In the genomic region with DNA sequence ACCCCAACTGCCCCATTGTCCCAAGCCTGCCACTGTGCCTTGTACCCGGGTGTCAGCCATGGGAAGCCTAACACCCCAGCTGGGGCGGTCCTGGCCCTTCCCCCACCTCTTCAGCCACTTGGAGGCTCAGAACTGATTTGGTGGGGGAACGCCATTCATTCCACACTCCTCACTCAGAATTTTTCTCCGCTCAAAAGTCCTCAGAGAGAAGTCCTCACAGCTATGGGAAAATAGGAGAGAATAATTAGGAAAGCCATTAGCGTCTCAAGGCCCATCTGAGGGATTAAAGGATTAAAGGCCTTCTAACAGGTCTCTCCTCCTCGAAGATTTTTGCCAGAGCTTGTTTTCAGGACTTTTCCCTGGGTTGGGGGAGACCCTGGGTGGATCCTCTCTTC, we compare ENCODE assay signal across 16 mouse cellular contexts. TPM values are rescaled to one million over a fixed set of nuclear protein-coding genes. Genes with fewer than 3 reads are reported as not detected.
DNase-seq lines count a peak whose midpoint lies in the region; ATAC-seq and TF ChIP-seq lines count a peak whose summit lies in the region.
"Had no signal": no experiment of that assay in that cellular context is flagged by ENCODE, and none has a peak within 500 bp of the region (broad histone marks: within the 10 kb centered on the region; RNA-seq: fewer than 3 reads in every experiment).

No protein-coding gene starts in this region.

- no peak for TF ChIP-seq CTCF in hindbrain, postnatal 0 days (IDR thresholded peaks at IDR 0.05; ENCODE audit: low read depth)
- TF ChIP-seq CTCF in kidney, adult 2 months (conservative IDR thresholded peaks at IDR 0.05; ENCODE audit: insufficient read depth, insufficient read length, low read depth, low read length) = no peak

- no peaks in the 10 kb centered on the region for H3K27me3 ChIP-seq in forebrain, embryonic 15.5 days
- no peaks in the 10 kb centered on the region; the same call in 1 of the 2 replicates for H3K27me3 ChIP-seq in hindbrain, postnatal 0 days (ENCODE audit: insufficient read depth, low read length)
- H3K27me3 ChIP-seq in neural tube, embryonic 12.5 days (replicated peaks) = peaks cover 21% of the 10 kb centered on the region
- no peaks in the 10 kb centered on the region for H3K27me3 ChIP-seq in kidney, adult 2 months (replicated peaks; ENCODE audit: control insufficient read depth, insufficient read depth, low read length)

- H3K4me2 ChIP-seq in forebrain, embryonic 15.5 days (replicated peaks) = no peak overlapping the region
- no peak overlapping the region for H3K4me2 ChIP-seq in hindbrain, postnatal 0 days (ENCODE audit: low read depth, low read length)
- H3K4me2 ChIP-seq in neural tube, embryonic 12.5 days (replicated peaks) = no peak overlapping the region
- H3K4me2 ChIP-seq: limb, embryonic 13.5 days had no signal

- 0 out of 2 replicates have a peak overlapping the region, but pooled peaks have one; percentile 10 for H3K9ac ChIP-seq in forebrain, embryonic 15.5 days (replicated peaks)
- H3K9ac ChIP-seq in hindbrain, postnatal 0 days (replicated peaks; ENCODE audit: low read length) = no peak overlapping the region
- H3K9ac ChIP-seq in neural tube, embryonic 12.5 days = no peak overlapping the region
- H3K9ac ChIP-seq: intestine, embryonic 15.5 days; limb, embryonic 13.5 days had no signal

- no peaks in the 10 kb centered on the region for H3K36me3 ChIP-seq in forebrain, embryonic 15.5 days
- H3K36me3 ChIP-seq in hindbrain, postnatal 0 days (ENCODE audit: insufficient read depth, low read length) = no peaks in the 10 kb centered on the region
- H3K36me3 ChIP-seq in neural tube, embryonic 12.5 days = no peaks in the 10 kb centered on the region
- H3K36me3 ChIP-seq in kidney, adult 2 months (ENCODE audit: control insufficient read depth, insufficient read depth, low read length) = no peaks in the 10 kb centered on the region
- H3K36me3 ChIP-seq: intestine, embryonic 15.5 days; limb, embryonic 13.5 days had no signal

- TF ChIP-seq POLR2A in kidney, adult 2 months (IDR thresholded peaks at IDR 0.05; ENCODE audit: low read depth, low read length) = no peak

- intact Hi-C loops in left cerebral cortex, postnatal 4 days (cut with DNase I) = no loop called here
- intact Hi-C loops in left cerebral cortex, postnatal 14 days (cut with DNase I) = no loop called here
- intact Hi-C loops in heart, postnatal 10 days (cut with DNase I) = no loop called here

- H3K4me1 ChIP-seq in forebrain, embryonic 15.5 days = peaks cover 93% of the 10 kb centered on the region
- peaks cover 41% of the 10 kb centered on the region for H3K4me1 ChIP-seq in hindbrain, postnatal 0 days (ENCODE audit: insufficient read depth, low read length)
- peaks cover 82% of the 10 kb centered on the region for H3K4me1 ChIP-seq in neural tube, embryonic 12.5 days
- no peaks in the 10 kb centered on the region for H3K4me1 ChIP-seq in kidney, adult 2 months (ENCODE audit: control insufficient read depth, insufficient read depth, low read length)
- H3K4me1 ChIP-seq: intestine, embryonic 15.5 days had no signal

- 7% methylated on average over 6 of the region's 6 CpGs for WGBS in forebrain, embryonic 15.5 days
- WGBS in hindbrain, postnatal 0 days = 19% methylated on average over 6 of the region's 6 CpGs
- WGBS in neural tube, embryonic 12.5 days = 25% methylated on average over 6 of the region's 6 CpGs
- WGBS in kidney, adult 2 months = 78% methylated on average over 6 of the region's 6 CpGs

- DNase-seq in left cerebral cortex, postnatal 4 days = peak; percentile 6
- no peak for DNase-seq in left cerebral cortex, postnatal 14 days (ENCODE audit: low spot score in 2 of 2)
- no peak for DNase-seq in hindbrain, postnatal 0 days (ENCODE audit: low spot score)
- DNase-seq in heart, postnatal 10 days = no peak
- no peak for DNase-seq in lung, postnatal 14 days
- no peak for DNase-seq in kidney, adult 2 months
- DNase-seq: heart, adult 11 months; layer of hippocampus, postnatal 36 days had no signal

- H3K9me3 ChIP-seq in forebrain, embryonic 15.5 days = no peaks in the 10 kb centered on the region
- H3K9me3 ChIP-seq in hindbrain, postnatal 0 days (ENCODE audit: low read length) = no peaks in the 10 kb centered on the region
- H3K9me3 ChIP-seq in neural tube, embryonic 12.5 days = no peaks in the 10 kb centered on the region
- H3K9me3 ChIP-seq: intestine, embryonic 15.5 days; limb, embryonic 13.5 days; megakaryocyte, embryonic 14.5 days had no signal

- peak overlapping the region; percentile 99 for H3K27ac ChIP-seq in forebrain, embryonic 15.5 days (replicated peaks)
- H3K27ac ChIP-seq in hindbrain, postnatal 0 days = peak overlapping the region; percentile 82
- peak overlapping the region; percentile 77 for H3K27ac ChIP-seq in neural tube, embryonic 12.5 days
- H3K27ac ChIP-seq in kidney, adult 2 months (ENCODE audit: insufficient read depth, low read depth, low read length) = no peak overlapping the region
- H3K27ac ChIP-seq: intestine, embryonic 15.5 days; limb, embryonic 13.5 days had no signal

- ATAC-seq in forebrain, embryonic 15.5 days (replicated peaks) = no peak
- ATAC-seq in hindbrain, postnatal 0 days = no peak
- ATAC-seq in neural tube, embryonic 12.5 days (ENCODE audit: low FRiP score, low read depth) = no peak

- no peak overlapping the region for H3K4me3 ChIP-seq in forebrain, embryonic 15.5 days
- no peak overlapping the region for H3K4me3 ChIP-seq in hindbrain, postnatal 0 days (ENCODE audit: low read length)
- H3K4me3 ChIP-seq in neural tube, embryonic 12.5 days = no peak overlapping the region
- H3K4me3 ChIP-seq in kidney, adult 2 months (ENCODE audit: insufficient read depth, low read depth, low read length) = no peak overlapping the region
- H3K4me3 ChIP-seq: intestine, embryonic 15.5 days; limb, embryonic 13.5 days had no signal

RNA-seq across cellular contexts. Expression of gene Rhbg, which starts 17.4 kb away (rescaled TPM):
- total RNA-seq in left cerebral cortex, postnatal 4 days (2021) = 1 to 10 TPM in 1 of 2 experiments, under 1 TPM in 1; 0.46 to 1.4 TPM
- under 1 TPM in 1 of 2 experiments, not detected in 1; 0.18 TPM for total RNA-seq in left cerebral cortex, postnatal 14 days (2021)
- 0.10 and 0.14 TPM in 2 replicates for polyA plus RNA-seq in forebrain, embryonic 15.5 days (2015; fragmentation: Nextera tagmentation; extraction: Ambion mirVana)
- 0.94 and 1.0 TPM in 2 replicates for total RNA-seq in hindbrain, postnatal 0 days (2014; rRNA removed)
- polyA plus RNA-seq in hindbrain, postnatal 0 days (2015; fragmentation: Nextera tagmentation; extraction: Ambion mirVana) = 0.37 and 0.43 TPM in 2 replicates
- polyA plus RNA-seq in neural tube, embryonic 12.5 days (2016; fragmentation: Nextera tagmentation; extraction: Ambion mirVana) = 0.32 and 0.79 TPM in 2 replicates
- not detected for total RNA-seq in heart, postnatal 10 days (2021)
- 94.4 and 106 TPM in 2 replicates for polyA plus RNA-seq in kidney, adult 2 months (2012; rRNA removed)
- total RNA-seq: layer of hippocampus, postnatal 36 days had no signal
- polyA plus RNA-seq: C2C12; cortical plate, adult 2 months had no signal

RNA-seq across cellular contexts. Expression of gene Gm38392, which starts 49.9 kb away (rescaled TPM):
- under 1 TPM; 0.80 to 0.89 TPM for total RNA-seq in left cerebral cortex, postnatal 4 days (2021)
- total RNA-seq in left cerebral cortex, postnatal 14 days (2021) = under 1 TPM in 1 of 2 experiments, not detected in 1; 0.49 TPM
- polyA plus RNA-seq in forebrain, embryonic 15.5 days (2015; fragmentation: Nextera tagmentation; extraction: Ambion mirVana) = 0.23 TPM in 1 of 2 replicates, not detected in the other
- 2.1 TPM in 1 of 2 replicates, not detected in the other for total RNA-seq in hindbrain, postnatal 0 days (2014; rRNA removed)
- polyA plus RNA-seq in hindbrain, postnatal 0 days (2015; fragmentation: Nextera tagmentation; extraction: Ambion mirVana) = 0.21 and 0.24 TPM in 2 replicates
- polyA plus RNA-seq in neural tube, embryonic 12.5 days (2016; fragmentation: Nextera tagmentation; extraction: Ambion mirVana) = 0.27 TPM in 1 of 2 replicates, not detected in the other
- total RNA-seq in heart, postnatal 10 days (2021) = under 1 TPM in 1 of 2 experiments, not detected in 1; 0.29 TPM
- 0.22 and 0.23 TPM in 2 replicates for polyA plus RNA-seq in kidney, adult 2 months (2012; rRNA removed)
- polyA plus RNA-seq: C2C12; cortical plate, adult 2 months; heart, embryonic 16.5 days had no signal

RNA-seq across cellular contexts. Expression of gene Tsacc, which starts 59.6 kb away (rescaled TPM):
- total RNA-seq in left cerebral cortex, postnatal 4 days (2021) = 1 to 10 TPM; 4.4 TPM
- 1 to 10 TPM; 2.6 to 3.9 TPM for total RNA-seq in left cerebral cortex, postnatal 14 days (2021)
- 9.2 and 9.6 TPM in 2 replicates for polyA plus RNA-seq in forebrain, embryonic 15.5 days (2015; fragmentation: Nextera tagmentation; extraction: Ambion mirVana)
- total RNA-seq in hindbrain, postnatal 0 days (2014; rRNA removed) = not detected in 2 replicates
- 10.5 and 10.6 TPM in 2 replicates for polyA plus RNA-seq in hindbrain, postnatal 0 days (2015; fragmentation: Nextera tagmentation; extraction: Ambion mirVana)
- 9.4 and 12.9 TPM in 2 replicates for polyA plus RNA-seq in neural tube, embryonic 12.5 days (2016; fragmentation: Nextera tagmentation; extraction: Ambion mirVana)
- total RNA-seq in heart, postnatal 10 days (2021) = 1 to 10 TPM; 4.6 to 5.6 TPM
- polyA plus RNA-seq in kidney, adult 2 months (2012; rRNA removed) = 5.7 and 8.0 TPM in 2 replicates

RNA-seq across cellular contexts. Expression of gene Cct3, which starts 59.8 kb away (rescaled TPM):
- total RNA-seq in left cerebral cortex, postnatal 4 days (2021) = 100 to 1,000 TPM; 309 to 317 TPM
- 100 to 1,000 TPM; 163 to 170 TPM for total RNA-seq in left cerebral cortex, postnatal 14 days (2021)
- 523 and 531 TPM in 2 replicates for polyA plus RNA-seq in forebrain, embryonic 15.5 days (2015; fragmentation: Nextera tagmentation; extraction: Ambion mirVana)
- total RNA-seq in hindbrain, postnatal 0 days (2014; rRNA removed) = 231 and 236 TPM in 2 replicates
- 388 and 401 TPM in 2 replicates for polyA plus RNA-seq in hindbrain, postnatal 0 days (2015; fragmentation: Nextera tagmentation; extraction: Ambion mirVana)
- polyA plus RNA-seq in neural tube, embryonic 12.5 days (2016; fragmentation: Nextera tagmentation; extraction: Ambion mirVana) = 593 and 606 TPM in 2 replicates
- 100 to 1,000 TPM; 194 to 221 TPM for total RNA-seq in heart, postnatal 10 days (2021)
- polyA plus RNA-seq in kidney, adult 2 months (2012; rRNA removed) = 132 and 157 TPM in 2 replicates
